Mouse (Mus musculus) forebrain, embryonic 13.5 days (tissue): ENCODE data around the gene Insig1. TPM values are rescaled to one million over a fixed set of nuclear protein-coding genes. Genes with fewer than 3 reads are reported as not detected.

Experiments
- ATAC-seq: fragments of 200-750 bp; cut with Nextera tagmentation; 2 replicates; pipeline ENCODE4 v1.8.0; 2017
- H3K27ac ChIP-seq: fragments of 300-500 bp; sonication (generic); 2 replicates; pipeline ENCODE4 v1.5.1; 2015; ENCODE audit warnings: inconsistent platforms, mild to moderate bottlenecking, moderate library complexity
- H3K27me3 ChIP-seq: fragments of 300-500 bp; sonication (generic); 2 replicates; pipeline ENCODE4 v1.6.1; 2015; ENCODE audit warnings: mild to moderate bottlenecking, inconsistent platforms
- H3K36me3 ChIP-seq: fragments of 300-500 bp; sonication (generic); 2 replicates; pipeline ENCODE4 v1.6.1; 2015; ENCODE audit warnings: mild to moderate bottlenecking, inconsistent platforms; ENCODE audit not compliant: poor library complexity, severe bottlenecking
- H3K4me1 ChIP-seq: fragments of 300-500 bp; sonication (generic); 2 replicates; pipeline ENCODE4 v1.6.1; 2015; ENCODE audit warnings: inconsistent platforms
- H3K4me2 ChIP-seq: fragments of 300-500 bp; sonication (generic); 2 replicates; pipeline ENCODE4 v1.6.1; 2015; ENCODE audit warnings: inconsistent platforms, mild to moderate bottlenecking, moderate library complexity
- H3K4me3 ChIP-seq: fragments of 300-500 bp; sonication (generic); 2 replicates; pipeline ENCODE4 v1.5.1; 2015; ENCODE audit warnings: mild to moderate bottlenecking, inconsistent platforms
- H3K9ac ChIP-seq: fragments of 300-500 bp; sonication (generic); 2 replicates; pipeline ENCODE4 v1.6.1; 2015; ENCODE audit warnings: mild to moderate bottlenecking, inconsistent platforms
- H3K9me3 ChIP-seq: fragments of 300-500 bp; sonication (generic); replicated peaks from 2 replicates; pipeline ENCODE4 v1.6.1; 2016; ENCODE audit warnings: inconsistent platforms
- WGBS: fragments of 180-500 bp; shearing (Covaris S2); methylation state at CpG from one replicate; pipeline ENCODE4 v1.1.7; 2015; 5-methylcytosine and 5-hydroxymethylcytosine counted together
- polyA plus RNA-seq: library from polyadenylated mRNA; unstranded; fragments of >200 nt; fragmentation: Nextera tagmentation; extraction: Ambion mirVana; gene quantifications from 2 replicates; pipeline ENCODE4 v1.2.1, GENCODE M21; 2015

Insig1 gene
- polyA plus RNA-seq, 1 experiment from 2014 or later, result 83.6 TPM

DNA sequence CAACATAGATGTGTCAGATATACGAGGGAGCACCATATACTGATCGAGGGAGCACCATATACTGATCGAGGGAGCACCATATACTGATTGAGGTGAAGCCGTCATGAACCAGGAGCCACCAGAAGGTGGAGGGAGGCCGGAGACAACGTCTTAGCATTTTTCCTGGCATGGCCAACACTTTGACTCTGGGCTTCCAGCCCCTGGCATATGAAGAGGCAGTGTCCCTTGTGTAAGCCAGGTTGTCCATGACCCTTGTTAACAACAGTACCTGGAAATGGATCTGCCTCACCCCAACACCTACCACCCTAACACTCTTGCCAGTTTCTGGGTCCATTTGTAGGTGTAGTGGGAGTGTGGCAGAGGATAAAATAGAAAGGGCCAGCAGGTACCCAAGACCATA is 23.7 kb downstream of the Insig1 start:
- no peak overlapping the region for H3K4me2 ChIP-seq
- no peaks in the 10 kb centered on the region for H3K4me1 ChIP-seq
- no peak overlapping the region for H3K9ac ChIP-seq
- H3K27me3 ChIP-seq, result 0 out of 2 replicates have a peak, but pooled peaks cover 3% of the 10 kb centered on the region
- H3K4me3 ChIP-seq, result no peak overlapping the region
- 77% methylated on average over 6 of the region's 6 CpGs for WGBS
- H3K36me3 ChIP-seq, result no peaks in the 10 kb centered on the region
- H3K9me3 ChIP-seq, result no peaks in the 10 kb centered on the region
- H3K27ac ChIP-seq, result no peak overlapping the region
- no peak for ATAC-seq

DNA sequence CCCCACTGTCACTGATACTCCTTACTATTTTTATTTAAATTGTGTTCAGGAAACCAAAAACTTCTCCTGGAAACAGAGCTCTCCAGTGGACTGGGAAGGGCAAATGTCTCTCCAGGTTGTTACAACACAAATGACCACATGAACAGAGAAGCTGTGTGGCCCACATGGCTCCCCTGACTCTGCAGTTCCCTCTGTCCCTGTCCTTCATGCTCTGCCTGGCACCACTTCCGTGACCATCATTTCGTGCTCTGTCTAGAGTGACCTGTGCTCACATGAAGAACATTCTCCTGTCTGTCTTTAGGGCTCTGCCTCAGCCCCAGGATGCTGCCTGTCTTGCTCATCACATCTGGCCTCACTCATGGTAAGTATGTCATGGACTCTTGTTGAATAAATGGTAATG is 24.5 kb downstream of the Insig1 start:
- WGBS, result 79% methylated on average over 2 of the region's 2 CpGs
- no peak for ATAC-seq

DNA sequence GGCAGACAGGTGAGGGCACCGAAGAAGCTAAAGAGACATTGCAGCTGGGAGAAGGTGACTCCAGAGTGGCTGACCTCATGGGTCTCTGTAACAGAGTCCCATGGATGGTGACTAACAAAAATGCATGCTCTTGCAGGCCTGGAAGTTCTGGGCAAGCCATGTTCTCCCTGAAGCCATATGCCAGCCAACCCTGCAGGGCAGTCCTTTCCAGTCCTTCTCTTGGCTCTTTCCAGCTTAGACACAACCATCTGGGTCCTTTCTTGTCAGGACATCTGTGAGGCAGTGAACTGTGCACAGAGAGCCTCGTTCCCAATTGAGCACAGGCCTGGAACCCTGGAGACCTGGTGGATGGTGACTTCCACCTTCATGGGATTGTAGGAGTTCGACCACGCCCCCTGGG is 35.8 kb downstream of the Insig1 start:
- Histone ChIP-seq H3K4me1 (no peaks in the 10 kb centered on the region), H3K9ac (no peak overlapping the region), H3K4me2 (no peak overlapping the region), H3K4me3 (no peak overlapping the region), H3K27ac (no peak overlapping the region), H3K9me3 (no peaks in the 10 kb centered on the region), H3K36me3 (no peaks in the 10 kb centered on the region), H3K27me3 (no peaks in the 10 kb centered on the region)
- ATAC-seq, result no peak
- WGBS, result 64% methylated on average over 4 of the region's 4 CpGs

More for the DNA sequence above, 24.5 kb downstream of the Insig1 start:
- H3K36me3 ChIP-seq, result no peaks in the 10 kb centered on the region
- H3K4me2 ChIP-seq, result no peak overlapping the region
- no peak overlapping the region for H3K9ac ChIP-seq
- H3K4me1 ChIP-seq, result no peaks in the 10 kb centered on the region
- 0 out of 2 replicates have a peak, but pooled peaks cover 3% of the 10 kb centered on the region for H3K27me3 ChIP-seq
- no peak overlapping the region for H3K4me3 ChIP-seq
- H3K27ac ChIP-seq, result no peak overlapping the region
- no peaks in the 10 kb centered on the region for H3K9me3 ChIP-seq

DNA sequence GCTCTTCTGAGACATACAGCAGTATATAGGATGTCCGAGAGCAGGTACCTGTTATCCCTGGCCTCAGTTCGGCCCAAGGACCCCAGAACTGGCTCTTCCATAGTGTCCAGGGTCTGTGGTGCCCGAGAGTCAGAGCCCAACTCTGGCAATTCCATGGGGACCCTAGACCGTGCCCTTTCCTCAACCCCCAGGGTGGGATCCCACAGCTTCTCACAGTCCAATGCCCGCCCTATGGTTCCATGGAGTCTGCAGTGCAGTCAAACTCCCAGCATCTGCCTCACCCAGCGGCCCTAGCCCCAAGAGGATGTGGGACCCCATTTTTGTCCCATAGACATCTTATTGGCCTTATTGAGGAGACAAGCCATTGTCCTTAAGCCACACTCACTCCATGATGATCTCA is 36.8 kb downstream of the Insig1 start:
- H3K9ac ChIP-seq, result no peak overlapping the region
- H3K9me3 ChIP-seq, result no peaks in the 10 kb centered on the region
- no peak for ATAC-seq
- no peak overlapping the region for H3K4me2 ChIP-seq
- 79% methylated on average over 6 of the region's 6 CpGs for WGBS
- no peaks in the 10 kb centered on the region for H3K36me3 ChIP-seq
- H3K27ac ChIP-seq, result no peak overlapping the region
- no peaks in the 10 kb centered on the region for H3K4me1 ChIP-seq
- peaks cover 3% of the 10 kb centered on the region; the same call in 1 of the 2 replicates for H3K27me3 ChIP-seq
- H3K4me3 ChIP-seq, result no peak overlapping the region

DNA sequence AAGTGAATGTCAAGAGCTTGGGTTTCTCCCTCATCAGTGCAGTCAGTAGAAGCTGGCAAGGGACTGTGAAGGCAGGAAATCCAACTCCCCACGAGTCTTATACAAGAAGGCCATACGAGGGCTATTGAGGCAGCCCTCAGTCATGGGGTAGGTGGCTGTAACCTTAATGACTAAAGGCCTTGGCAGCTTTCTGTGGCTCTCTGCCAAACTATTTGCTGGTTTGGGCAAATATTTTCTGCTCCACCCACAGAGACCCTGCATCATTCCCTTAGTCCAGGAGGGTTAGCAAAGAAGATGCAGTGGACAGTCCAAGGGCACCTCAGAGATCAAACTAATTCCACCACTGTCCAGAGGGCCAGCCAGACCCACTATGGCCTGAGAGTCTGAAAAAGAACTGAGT is 39.7 kb downstream of the Insig1 start:
- Histone ChIP-seq H3K27me3 (peaks cover 14% of the 10 kb centered on the region), H3K9ac (no peak overlapping the region), H3K4me1 (no peaks in the 10 kb centered on the region), H3K27ac (no peak overlapping the region), H3K9me3 (no peaks in the 10 kb centered on the region), H3K36me3 (no peaks in the 10 kb centered on the region), H3K4me2 (no peak overlapping the region), H3K4me3 (no peak overlapping the region)
- WGBS, result 51% methylated on average over 2 of the region's 2 CpGs
- ATAC-seq, result no peak

DNA sequence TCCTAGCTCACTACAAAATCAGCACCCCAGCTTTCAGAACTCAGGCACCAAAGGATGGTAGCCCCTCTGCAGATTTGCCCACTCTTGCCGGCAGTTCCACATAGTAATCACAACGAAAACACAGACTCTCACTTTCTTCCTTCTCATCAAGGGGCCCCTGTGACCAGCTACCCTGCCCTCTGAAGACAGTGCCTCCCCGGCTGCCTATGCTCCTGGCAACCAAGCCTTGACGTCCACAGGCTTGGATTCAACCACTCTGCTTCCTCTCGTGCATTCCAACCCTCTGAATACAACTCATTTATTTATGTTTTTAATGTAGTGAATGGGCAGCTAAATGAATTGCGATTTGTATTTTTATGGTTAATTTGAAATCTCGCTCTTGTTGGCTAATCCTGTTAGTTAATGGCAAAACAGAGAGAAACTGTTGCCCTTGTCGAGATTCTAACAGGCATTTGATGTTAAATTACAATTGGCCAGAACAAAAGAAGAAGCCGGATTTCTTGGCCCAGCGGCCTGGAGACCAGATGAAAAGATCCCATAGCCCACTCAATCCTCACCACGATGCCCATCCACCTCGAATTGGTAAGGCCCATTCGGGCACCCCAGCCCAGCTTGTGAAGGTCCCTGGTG is 46.2 kb downstream of the Insig1 start:
- H3K36me3 ChIP-seq, result no peaks in the 10 kb centered on the region
- H3K27ac ChIP-seq, result no peak overlapping the region
- 0 out of 2 replicates have a peak, but pooled peaks cover 5% of the 10 kb centered on the region for H3K4me1 ChIP-seq
- peaks cover 75% of the 10 kb centered on the region for H3K27me3 ChIP-seq
- no peak overlapping the region for H3K4me2 ChIP-seq
- WGBS, result 1% methylated on average over 13 of the region's 13 CpGs
- no peaks in the 10 kb centered on the region for H3K9me3 ChIP-seq
- ATAC-seq, result no peak
- no peak overlapping the region for H3K9ac ChIP-seq
- H3K4me3 ChIP-seq, result no peak overlapping the region

DNA sequence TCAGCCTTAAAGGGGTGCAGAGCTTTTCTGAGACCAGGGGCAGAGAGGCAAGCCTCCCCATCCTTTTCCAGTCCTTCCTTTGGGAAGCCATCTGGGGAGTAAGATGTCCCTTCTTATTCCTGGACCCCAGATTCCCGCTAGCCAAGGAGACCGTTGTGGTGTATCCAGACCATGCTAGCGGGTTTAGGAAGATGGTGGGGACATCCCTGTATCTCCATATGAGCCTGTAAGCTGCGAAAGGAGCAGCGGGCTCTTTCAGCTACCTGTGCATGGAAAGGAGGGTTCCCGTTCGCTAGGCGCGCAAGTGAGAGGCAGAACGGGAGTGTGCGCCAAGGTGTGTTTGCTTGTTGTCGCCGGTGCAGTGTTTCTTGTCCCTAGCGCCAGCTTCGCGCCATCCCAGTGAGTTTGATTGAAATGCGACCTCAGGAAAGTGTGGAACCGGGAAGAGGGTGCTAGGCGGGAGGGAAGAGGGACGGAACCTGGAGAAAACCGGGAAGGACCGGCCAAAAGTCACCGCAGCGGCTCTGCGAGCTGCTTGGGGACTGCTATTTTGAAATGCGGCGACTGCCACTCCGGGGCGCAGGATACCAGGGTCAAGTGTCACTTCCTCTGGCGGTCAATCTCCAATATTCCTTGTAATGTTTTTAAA is 46.8 kb downstream of the Insig1 start:
- Histone ChIP-seq H3K4me1 (peaks cover 5% of the 10 kb centered on the region), H3K27ac (no peak overlapping the region), H3K9me3 (no peaks in the 10 kb centered on the region), H3K4me2 (peak overlapping the region; percentile 18; the same call in 1 of the 2 replicates), H3K9ac (no peak overlapping the region), H3K27me3 (peaks cover 79% of the 10 kb centered on the region), H3K36me3 (no peaks in the 10 kb centered on the region), H3K4me3 (no peak overlapping the region)
- WGBS, result under 1% methylated on average over 30 of the region's 30 CpGs
- ATAC-seq, result no peak

DNA sequence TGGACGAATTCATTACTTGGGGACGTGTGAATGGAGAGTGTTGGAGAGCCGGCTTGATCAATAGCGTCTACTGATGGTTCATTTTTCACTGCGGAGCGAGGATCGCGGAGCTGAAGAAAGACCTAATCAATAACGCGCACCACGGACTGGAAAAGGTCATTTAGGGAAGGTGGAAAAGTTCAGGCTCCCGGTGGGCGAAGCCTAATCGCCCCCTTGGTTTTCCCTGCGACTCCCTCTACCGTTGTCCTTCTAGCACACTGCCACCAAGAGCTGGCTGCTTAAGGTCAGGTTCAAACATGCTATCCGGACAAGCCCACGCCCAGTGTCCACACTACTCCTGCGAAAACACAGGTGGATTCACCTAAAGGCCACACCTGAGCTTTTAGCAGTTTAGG is 47.4 kb downstream of the Insig1 start:
- Histone ChIP-seq H3K36me3 (no peaks in the 10 kb centered on the region), H3K9me3 (no peaks in the 10 kb centered on the region), H3K4me1 (peaks cover 11% of the 10 kb centered on the region), H3K9ac (no peak overlapping the region), H3K4me3 (no peak overlapping the region), H3K27ac (no peak overlapping the region), H3K4me2 (peak overlapping the region; percentile 18; the same call in 1 of the 2 replicates), H3K27me3 (peaks cover 83% of the 10 kb centered on the region)
- WGBS, result 0% methylated on average over 19 of the region's 19 CpGs
- no peak for ATAC-seq

DNA sequence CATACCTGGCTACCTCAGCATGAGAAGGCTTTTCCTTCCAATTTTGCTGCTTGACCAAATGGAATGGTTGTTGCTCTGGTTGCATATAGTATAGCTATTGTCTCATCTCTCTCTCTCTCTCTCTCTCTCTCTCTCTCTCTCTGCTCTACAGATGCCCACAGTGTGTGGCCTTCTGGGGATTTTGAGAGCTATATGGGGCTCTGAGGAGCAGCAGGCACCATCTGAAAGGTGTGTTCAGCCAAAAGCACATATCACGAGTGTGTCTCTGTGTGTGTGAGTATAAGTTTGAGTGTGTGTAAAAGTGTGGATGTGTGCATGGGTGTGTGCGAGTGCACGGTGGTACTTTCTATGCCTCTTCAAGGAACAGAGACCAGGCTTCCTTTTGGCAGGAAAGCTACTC is 48.4 kb downstream of the Insig1 start:
- H3K27me3 ChIP-seq, result peaks cover 83% of the 10 kb centered on the region
- H3K4me1 ChIP-seq, result peaks cover 19% of the 10 kb centered on the region
- no peaks in the 10 kb centered on the region for H3K36me3 ChIP-seq
- H3K9ac ChIP-seq, result no peak overlapping the region
- H3K4me3 ChIP-seq, result no peak overlapping the region
- WGBS, result 20% methylated on average over 3 of the region's 3 CpGs
- no peaks in the 10 kb centered on the region for H3K9me3 ChIP-seq
- no peak overlapping the region for H3K27ac ChIP-seq
- H3K4me2 ChIP-seq, result no peak overlapping the region
- ATAC-seq, result no peak

DNA sequence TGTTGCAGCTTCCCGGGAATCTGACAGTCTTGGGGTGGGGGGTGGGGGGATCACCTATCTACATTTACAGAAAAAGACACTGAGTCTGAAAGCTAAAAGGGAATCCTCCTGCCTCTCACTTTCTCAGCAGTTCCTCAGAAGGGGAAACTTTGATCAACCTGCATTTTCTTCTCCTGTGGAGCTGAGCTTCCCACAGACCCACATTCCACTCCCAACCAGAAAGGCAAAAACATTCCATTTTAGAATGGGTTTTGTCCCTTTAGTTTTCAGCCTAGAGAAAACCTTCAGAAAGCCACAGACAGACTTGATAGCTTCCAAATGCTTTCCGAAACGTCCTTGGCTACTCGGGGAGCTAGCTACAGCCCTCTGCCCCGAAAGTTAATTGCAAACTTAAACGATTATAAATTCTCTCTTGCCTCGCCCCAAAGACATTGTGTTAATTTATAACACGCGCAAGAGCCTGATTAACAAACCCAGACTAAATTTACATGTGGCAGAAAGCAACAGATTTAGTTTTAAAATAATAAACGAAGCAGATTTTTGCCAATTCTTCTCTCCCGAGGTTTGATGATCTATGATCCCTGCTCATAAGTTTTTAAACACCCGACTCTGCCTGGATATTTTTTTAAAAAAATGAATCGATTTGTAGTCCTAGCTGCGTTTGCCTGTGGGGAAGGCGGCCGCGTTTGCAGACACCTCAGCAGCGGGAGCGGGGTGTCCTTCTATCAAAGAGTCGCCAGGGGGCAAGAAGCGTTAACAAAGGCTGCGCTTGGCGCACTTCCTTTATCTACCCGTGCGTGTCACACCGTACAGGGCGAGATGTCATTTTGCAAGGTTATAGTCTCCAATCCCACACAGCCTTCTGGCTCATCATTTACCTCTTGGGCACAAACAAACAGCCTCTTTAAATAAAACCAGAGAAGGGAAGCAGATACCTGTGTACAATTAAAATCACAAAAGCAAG is 51.6 kb downstream of the Insig1 start:
- H3K4me3 ChIP-seq, result no peak overlapping the region

DNA sequence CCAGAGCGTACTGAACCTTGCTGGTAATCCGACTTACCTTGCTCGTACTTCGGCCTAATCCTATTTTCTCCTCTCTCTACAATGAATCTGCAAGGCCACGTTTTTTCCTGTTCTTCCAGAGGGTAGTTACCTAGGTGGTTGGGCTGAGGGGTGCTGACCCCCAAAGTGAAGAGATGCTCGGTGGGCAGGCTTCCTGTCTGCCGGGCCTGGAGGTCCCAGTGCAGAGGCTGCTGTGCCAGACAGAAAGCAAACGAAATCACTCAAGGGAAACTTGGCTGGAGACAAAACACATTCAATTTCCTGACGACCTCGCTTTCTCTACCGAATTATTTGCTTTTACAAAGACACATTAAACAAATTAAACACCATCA is 52.3 kb downstream of the Insig1 start:
- Histone ChIP-seq H3K9ac (no peak overlapping the region), H3K27me3 (peaks cover 97% of the 10 kb centered on the region), H3K4me2 (0 out of 2 replicates have a peak overlapping the region, but pooled peaks have one; percentile 5), H3K27ac (no peak overlapping the region), H3K36me3 (no peaks in the 10 kb centered on the region), H3K4me3 (no peak overlapping the region), H3K4me1 (peaks cover 14% of the 10 kb centered on the region), H3K9me3 (no peaks in the 10 kb centered on the region)
- under 1% methylated on average over 11 of the region's 11 CpGs for WGBS
- peak; percentile 19; the same call in 1 of the 2 replicates for ATAC-seq

More for the DNA sequence above, 51.6 kb downstream of the Insig1 start:
- Histone ChIP-seq H3K27ac (no peak overlapping the region), H3K36me3 (no peaks in the 10 kb centered on the region), H3K9me3 (no peaks in the 10 kb centered on the region), H3K27me3 (peaks cover 97% of the 10 kb centered on the region), H3K4me1 (peaks cover 19% of the 10 kb centered on the region), H3K4me2 (0 out of 2 replicates have a peak overlapping the region, but pooled peaks have one; percentile 5), H3K9ac (no peak overlapping the region)
- ATAC-seq, result peak; percentile 83
- WGBS, result under 1% methylated on average over 27 of the region's 27 CpGs
